Mouse (Mus musculus) Muller cell, postnatal 12 days (primary cell): ENCODE measurements around the gene 3830403N18Rik.
"Not testable (repeated sequence)": the region's sequence is repeated elsewhere in the genome, so short reads cannot be mapped to it uniquely, and the experiment has no call there.

ENCODE experiments used
- DNase-seq: peaks from one replicate; pipeline ENCODE4 v3.0.0-alpha.2; 2015; ENCODE audit errors: inconsistent ontology term

The 3830403N18Rik gene

GRCm38 (mm10) chrX:56136336-56136909 lies at the start of gene 3830403N18Rik:
TSS of gene 3830403N18Rik (plus strand) at chrX:56136572.
- not testable (repeated sequence) for DNase-seq

GRCm38 (mm10) chrX:56151396-56151795 lies 15.0 kb downstream of the 3830403N18Rik start:
- DNase-seq: no peak

- not testable (repeated sequence) for DNase-seq
These were observed 50.1 kb downstream of the 3830403N18Rik start for GRCm38 (mm10) chrX:56186449-56186848.
